Mouse (Mus musculus): Measurements from ENCODE around the gene Catsperd. TPM values are rescaled to one million over a fixed set of nuclear protein-coding genes. Genes with fewer than 3 reads are reported as not detected.

Gene Catsperd
- 0.28 TPM for polyA plus RNA-seq (2014; fragmentation: Illumina TruSeq; extraction: RNeasy Lipid Tissue Mini Kit (QIAGEN cat#74804); ENCODE audit: low read depth, low replicate concordance)

DNA sequence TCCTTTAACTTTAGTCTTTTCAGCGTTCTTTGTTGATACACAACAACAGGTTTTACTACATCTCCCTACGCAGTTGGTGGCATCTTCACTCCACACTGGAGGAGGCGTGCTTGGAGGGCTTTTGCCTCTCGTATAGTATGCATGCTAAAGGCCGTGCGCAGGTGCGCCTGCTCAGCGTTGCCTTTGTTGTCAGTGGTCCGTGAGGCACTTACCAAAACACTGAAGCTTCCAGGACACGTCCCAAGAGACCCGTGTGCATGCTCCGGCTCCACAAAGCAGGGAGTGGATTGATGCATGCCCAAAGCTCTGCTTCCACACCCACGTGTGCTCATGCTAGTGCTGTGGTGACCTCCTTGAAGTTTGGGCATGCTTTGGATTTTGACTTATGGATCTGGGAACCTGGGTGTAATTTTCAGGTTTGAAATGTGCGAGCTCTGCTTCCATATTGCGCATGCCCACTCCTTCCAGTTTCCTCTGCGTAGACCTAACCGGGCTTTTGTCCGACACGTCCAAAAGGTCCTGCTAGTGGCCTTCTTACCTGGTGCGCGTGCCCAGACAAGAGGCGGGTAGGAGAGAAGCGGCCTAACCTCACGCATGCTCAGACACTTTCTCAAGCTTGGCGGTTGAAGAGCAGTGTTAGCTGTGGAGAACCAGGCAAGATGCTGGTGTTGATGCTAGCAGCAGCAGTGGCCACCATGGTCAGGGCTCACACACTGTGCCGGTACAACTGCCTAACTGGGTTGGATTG, at the start of gene Catsperd:
Gene Catsperd, plus strand, starts transcription at position 614 of the 748 bp plus-strand sequence.

DNA sequence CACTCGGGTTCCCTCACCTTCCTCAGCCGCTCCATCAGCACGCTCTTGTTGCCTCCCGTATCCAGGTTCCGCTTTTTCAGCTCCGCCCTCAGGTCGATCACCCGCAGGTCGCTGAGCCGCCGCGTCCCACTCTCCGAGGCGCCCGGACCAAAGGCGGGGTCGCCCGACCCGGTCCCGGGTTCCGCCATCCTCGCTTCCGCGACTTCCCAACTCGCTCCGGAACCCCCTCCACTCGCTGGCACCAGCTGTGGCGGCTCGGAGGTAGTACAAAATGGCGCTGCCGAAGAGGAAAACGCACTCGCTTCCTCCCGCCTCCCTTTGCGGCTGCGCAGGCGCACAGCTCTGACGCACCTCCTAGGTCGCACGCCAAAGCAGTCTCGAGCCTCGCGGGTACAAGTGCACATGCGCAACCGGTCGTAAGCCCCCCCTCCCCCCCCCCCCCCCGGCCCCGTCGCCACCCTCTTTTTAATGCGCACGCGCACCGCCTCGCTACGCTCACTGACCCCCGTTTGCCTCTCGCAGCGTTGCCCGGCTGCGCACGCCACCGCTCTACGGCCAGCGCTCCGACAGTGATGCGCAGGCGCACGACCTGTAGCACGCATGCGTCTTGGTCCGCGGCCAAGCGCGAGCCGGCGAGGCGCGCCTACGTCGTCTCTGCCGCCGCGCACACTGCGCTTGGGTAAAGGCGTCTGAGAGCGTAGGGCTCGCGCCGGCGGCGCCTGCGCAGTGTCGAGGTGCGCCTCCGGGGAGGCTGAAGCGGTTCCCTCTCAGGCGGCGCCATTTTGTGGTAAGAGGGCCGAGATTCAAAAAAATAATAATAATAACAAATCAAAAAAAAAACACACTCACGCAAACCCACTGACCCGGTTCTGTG, 43.4 kb upstream of the Catsperd start, which contains the start of the genes Safb2 and Safb:
Gene Safb2, minus strand, starts transcription at position 329 of the 874 bp plus-strand sequence.
Gene Safb, plus strand, starts transcription at position 569 of the 874 bp plus-strand sequence.

DNA sequence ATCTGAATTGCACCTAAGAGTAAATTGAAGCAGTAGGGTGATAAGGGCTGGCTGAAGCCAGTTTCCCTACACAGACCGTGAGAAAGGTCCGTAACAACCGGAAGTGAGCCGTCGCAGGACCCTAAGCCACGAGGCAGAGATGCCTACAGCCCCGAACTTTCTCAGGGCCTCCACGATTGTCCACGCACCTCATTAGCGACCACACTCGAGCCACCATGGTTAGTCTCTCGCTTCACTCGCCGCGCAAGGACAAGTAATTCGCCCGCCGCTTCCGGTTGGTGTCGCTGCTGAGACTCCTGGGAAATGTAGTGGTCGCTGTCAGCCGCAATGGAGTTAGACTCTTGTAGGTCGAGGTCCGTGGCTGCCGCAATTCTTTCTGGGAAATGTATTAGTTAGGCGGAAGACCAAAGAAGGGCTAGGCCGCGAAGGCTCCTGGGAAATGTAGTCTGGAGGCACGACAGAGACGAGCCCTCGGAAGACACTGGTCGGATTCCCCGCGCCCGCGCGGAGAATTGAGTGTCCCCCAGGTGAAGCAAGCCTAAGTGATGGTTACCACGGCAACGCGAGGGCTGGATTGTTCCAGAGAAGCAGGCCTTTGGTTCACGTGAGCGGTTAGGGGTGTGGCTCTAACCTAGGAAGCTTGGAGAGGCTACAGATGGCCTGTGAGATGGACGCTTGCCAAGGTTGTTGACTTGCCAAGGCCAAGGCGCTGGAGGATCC, 18.3 kb upstream of the Catsperd start, which contains the start of gene 2410015M20Rik:
Gene 2410015M20Rik, minus strand, starts transcription at position 320 of the 720 bp plus-strand sequence.

DNA sequence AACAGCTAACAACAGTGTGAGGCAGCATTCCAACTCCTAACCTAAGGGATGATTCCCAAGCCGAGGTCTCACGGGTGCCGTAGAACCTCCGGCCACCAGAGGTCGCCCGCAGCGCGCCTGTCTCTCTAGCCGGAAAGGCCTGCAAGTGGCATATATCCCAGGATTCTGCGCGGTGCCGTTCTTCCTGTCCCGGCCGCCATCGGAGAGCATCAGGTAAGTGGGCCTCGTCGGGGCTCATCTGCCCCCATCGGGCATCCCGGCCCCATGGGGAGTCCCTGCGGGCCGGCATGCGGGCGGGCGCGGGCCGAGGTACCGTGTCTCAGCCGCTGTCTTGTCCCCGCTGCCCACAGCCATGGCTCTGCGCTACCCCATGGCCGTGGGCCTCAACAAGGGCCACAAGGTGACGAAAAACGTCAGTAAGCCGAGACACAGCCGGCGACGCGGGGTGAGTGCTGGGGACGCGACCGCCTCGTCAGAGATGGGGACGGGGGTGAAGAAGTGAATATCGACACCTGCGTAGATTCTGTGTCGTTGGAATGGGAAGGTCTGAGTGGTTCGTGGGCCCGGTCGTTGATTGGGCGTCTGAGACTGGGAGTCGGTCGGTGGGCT, 14.6 kb upstream of the Catsperd start, which contains the start of gene Rpl36:
Gene Rpl36, plus strand, starts transcription at position 181 of the 609 bp plus-strand sequence.

DNA sequence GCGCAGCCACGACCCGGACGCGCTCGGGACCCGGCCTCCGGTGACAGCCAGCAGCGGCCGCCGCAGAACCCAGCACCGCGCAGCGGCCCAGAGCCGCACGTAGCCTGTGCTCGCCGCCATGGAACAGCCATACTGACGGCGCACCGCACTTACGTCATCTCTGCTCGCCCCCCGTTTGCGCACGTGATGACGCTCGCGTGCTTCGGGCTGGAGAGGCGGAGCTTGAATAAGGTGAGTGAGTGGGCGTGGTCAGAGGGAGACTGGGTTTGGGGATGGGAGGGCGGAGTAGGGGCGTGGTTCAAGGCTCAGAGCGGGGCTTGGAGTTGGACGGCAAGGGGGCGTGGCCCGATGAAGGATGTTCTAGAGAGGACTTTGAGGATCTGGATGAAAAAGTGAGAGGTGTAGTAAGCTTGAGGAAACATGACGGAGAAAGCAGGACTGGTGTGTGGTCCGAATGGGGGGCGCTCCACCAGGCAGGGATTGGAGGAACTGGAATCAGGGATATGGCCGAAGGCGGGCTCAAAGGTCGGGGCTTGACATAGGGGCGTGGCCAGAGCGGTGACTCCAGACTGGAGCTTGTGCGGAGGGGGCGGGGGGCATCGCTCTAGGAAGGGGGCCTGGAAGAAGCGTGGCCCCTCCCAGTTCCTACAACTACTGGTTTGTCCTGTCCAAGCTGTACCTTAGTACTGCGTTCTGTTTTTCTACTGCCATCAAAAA, 1.0 kb upstream of the Catsperd start, which contains the start of gene Lonp1:
Gene Lonp1, minus strand, starts transcription at position 134 of the 717 bp plus-strand sequence.

DNA sequence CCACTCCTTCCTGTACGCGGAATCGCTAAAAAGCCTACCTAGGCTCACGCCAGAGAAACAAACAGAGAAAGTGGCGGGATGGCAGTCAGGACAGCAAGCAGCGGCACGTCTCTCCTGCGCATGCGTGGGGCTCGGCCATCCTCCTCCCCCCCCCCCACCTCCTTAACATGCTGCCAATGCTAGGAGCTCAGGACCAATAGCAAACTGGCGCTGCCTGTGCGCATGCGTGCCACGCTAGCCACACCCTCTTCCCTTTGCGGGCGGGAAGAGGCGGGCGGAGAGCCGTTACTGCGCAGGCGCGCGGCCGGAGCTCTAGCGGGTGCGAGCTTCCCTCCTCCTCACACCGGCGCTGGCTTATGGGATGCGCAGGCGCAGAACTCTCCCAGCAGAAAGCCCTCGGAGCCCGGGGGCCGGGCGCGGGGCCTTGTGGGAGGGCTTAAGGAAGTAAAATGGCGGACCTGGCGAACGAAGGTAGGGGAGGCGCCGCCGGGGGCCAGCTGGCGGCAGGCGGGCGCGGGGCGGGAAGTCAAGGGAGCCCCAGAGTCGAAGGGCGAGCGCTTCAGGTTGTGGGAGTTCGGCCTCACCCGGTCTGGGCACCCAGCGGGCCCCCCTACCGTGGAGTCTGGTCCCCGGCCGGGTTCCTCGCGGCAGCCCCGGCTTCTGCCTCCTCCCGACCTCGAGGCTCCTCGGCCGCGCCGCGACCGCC, 45.2 kb downstream of the Catsperd start, which contains the start of gene Ranbp3:
Gene Ranbp3, plus strand, starts transcription at position 354 of the 706 bp plus-strand sequence.

Other genes with a start within 250 kb of the Catsperd start
- gene Ptprs, start 151.7 kb upstream of the Catsperd start, polyA plus RNA-seq (2014; fragmentation: Illumina TruSeq; extraction: RNeasy Lipid Tissue Mini Kit (QIAGEN cat#74804); ENCODE audit: low read depth, low replicate concordance): 0.98 TPM
- gene Znrf4, start 115.7 kb upstream of the Catsperd start, polyA plus RNA-seq (2014; fragmentation: Illumina TruSeq; extraction: RNeasy Lipid Tissue Mini Kit (QIAGEN cat#74804); ENCODE audit: low read depth, low replicate concordance): not detected
- 1.7 TPM for gene Gm20219, start 73.8 kb upstream of the Catsperd start, polyA plus RNA-seq (2014; fragmentation: Illumina TruSeq; extraction: RNeasy Lipid Tissue Mini Kit (QIAGEN cat#74804); ENCODE audit: low read depth, low replicate concordance)
- 63.3 TPM for gene Safb2, start 43.6 kb upstream of the Catsperd start, polyA plus RNA-seq (2014; fragmentation: Illumina TruSeq; extraction: RNeasy Lipid Tissue Mini Kit (QIAGEN cat#74804); ENCODE audit: low read depth, low replicate concordance)
- 19.0 TPM for gene Safb, start 43.3 kb upstream of the Catsperd start, polyA plus RNA-seq (2014; fragmentation: Illumina TruSeq; extraction: RNeasy Lipid Tissue Mini Kit (QIAGEN cat#74804); ENCODE audit: low read depth, low replicate concordance)
- 9.6 TPM for gene 2410015M20Rik, start 18.4 kb upstream of the Catsperd start, polyA plus RNA-seq (2014; fragmentation: Illumina TruSeq; extraction: RNeasy Lipid Tissue Mini Kit (QIAGEN cat#74804); ENCODE audit: low read depth, low replicate concordance)
- not detected for gene Rpl36, start 14.7 kb upstream of the Catsperd start, polyA plus RNA-seq (2014; fragmentation: Illumina TruSeq; extraction: RNeasy Lipid Tissue Mini Kit (QIAGEN cat#74804); ENCODE audit: low read depth, low replicate concordance)
- 2.6 TPM for gene Lonp1, start 1.3 kb upstream of the Catsperd start, polyA plus RNA-seq (2014; fragmentation: Illumina TruSeq; extraction: RNeasy Lipid Tissue Mini Kit (QIAGEN cat#74804); ENCODE audit: low read depth, low replicate concordance)
- gene Ranbp3, start 45.2 kb downstream of the Catsperd start, polyA plus RNA-seq (2014; fragmentation: Illumina TruSeq; extraction: RNeasy Lipid Tissue Mini Kit (QIAGEN cat#74804); ENCODE audit: low read depth, low replicate concordance): 3.9 TPM
- not detected for gene Ndufa11, start 89.6 kb downstream of the Catsperd start, polyA plus RNA-seq (2014; fragmentation: Illumina TruSeq; extraction: RNeasy Lipid Tissue Mini Kit (QIAGEN cat#74804); ENCODE audit: low read depth, low replicate concordance)
- 12.3 TPM for gene Vmac, start 89.9 kb downstream of the Catsperd start, polyA plus RNA-seq (2014; fragmentation: Illumina TruSeq; extraction: RNeasy Lipid Tissue Mini Kit (QIAGEN cat#74804); ENCODE audit: low read depth, low replicate concordance)
- gene Nrtn, start 129.4 kb downstream of the Catsperd start, polyA plus RNA-seq (2014; fragmentation: Illumina TruSeq; extraction: RNeasy Lipid Tissue Mini Kit (QIAGEN cat#74804); ENCODE audit: low read depth, low replicate concordance): not detected
- gene Dus3l, start 136.6 kb downstream of the Catsperd start, polyA plus RNA-seq (2014; fragmentation: Illumina TruSeq; extraction: RNeasy Lipid Tissue Mini Kit (QIAGEN cat#74804); ENCODE audit: low read depth, low replicate concordance): 1.8 TPM
- not detected for gene Prr22, start 142.1 kb downstream of the Catsperd start, polyA plus RNA-seq (2014; fragmentation: Illumina TruSeq; extraction: RNeasy Lipid Tissue Mini Kit (QIAGEN cat#74804); ENCODE audit: low read depth, low replicate concordance)
- gene Rfx2, start 202.9 kb downstream of the Catsperd start, polyA plus RNA-seq (2014; fragmentation: Illumina TruSeq; extraction: RNeasy Lipid Tissue Mini Kit (QIAGEN cat#74804); ENCODE audit: low read depth, low replicate concordance): 0.38 TPM
- gene Acsbg2, start 246.3 kb downstream of the Catsperd start, polyA plus RNA-seq (2014; fragmentation: Illumina TruSeq; extraction: RNeasy Lipid Tissue Mini Kit (QIAGEN cat#74804); ENCODE audit: low read depth, low replicate concordance): not detected
- not detected for gene 1700061G19Rik, start 247.3 kb downstream of the Catsperd start, polyA plus RNA-seq (2014; fragmentation: Illumina TruSeq; extraction: RNeasy Lipid Tissue Mini Kit (QIAGEN cat#74804); ENCODE audit: low read depth, low replicate concordance)